Mouse (Mus musculus): ENCODE results near the gene Mrtfa. TPM values are rescaled to one million over a fixed set of nuclear protein-coding genes. Genes with fewer than 3 reads are reported as not detected.
"Not testable (repeated sequence)": the region's sequence is repeated elsewhere in the genome, so short reads cannot be mapped to it uniquely, and the experiment has no call there.

Gene Mrtfa
- total RNA-seq (2021): 10 to 100 TPM in 1 of 2 experiments, 1 to 10 TPM in 1; 8.6 to 10.1 TPM
- long read RNA-seq, experiment 1, full-length matches to known transcripts: 1 of 4 reads
- long read RNA-seq, experiment 1, partial matches to known transcripts: 3 of 4 reads
- long read RNA-seq, experiment 1, other reads (novel, unspliced or antisense): 0 of 4 reads
- long read RNA-seq, experiment 2, full-length matches to known transcripts: 2 of 3 reads
- long read RNA-seq, experiment 2, partial matches to known transcripts: 1 of 3 reads
- long read RNA-seq, experiment 2, other reads (novel, unspliced or antisense): 0 of 3 reads

DNA sequence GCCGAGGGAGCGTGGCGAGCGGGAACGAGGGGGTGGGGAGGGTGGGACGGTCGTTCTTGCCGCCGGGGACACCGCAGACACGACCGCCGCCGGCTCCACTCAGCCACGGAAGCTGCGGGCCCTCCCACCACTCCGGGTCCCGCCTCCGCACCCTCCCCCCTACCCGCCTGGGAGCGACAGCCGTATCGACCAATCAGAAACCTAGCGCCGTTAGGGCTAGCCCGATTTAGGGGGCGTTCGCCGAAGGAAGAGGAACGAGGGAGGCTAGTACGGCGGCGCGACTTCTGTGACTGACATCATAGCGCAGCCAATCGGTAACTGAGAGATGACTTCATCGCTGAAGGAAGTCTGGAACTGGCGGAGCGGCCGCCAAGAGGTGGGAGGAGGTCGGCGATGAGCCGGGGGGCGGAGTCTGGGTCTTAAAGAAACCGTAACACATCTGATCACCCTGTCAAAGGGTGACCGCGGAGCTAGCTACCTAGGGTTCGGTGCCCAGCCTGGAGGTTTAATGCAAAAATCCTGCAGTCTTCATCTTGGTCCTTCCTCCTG is at the start of gene Mrtfa:
Mrtfa (minus strand) TSS at position 128 of the 549 bp plus-strand sequence.
- DNase-seq: peak; percentile 99 to 100

- DNase-seq: no peak
These were observed 49.3 kb upstream of the Mrtfa start for GRCm38 (mm10) chr15:81239794-81240343.

GRCm38 (mm10) chr15:81239261-81239660 is 48.7 kb upstream of the Mrtfa start:
- peak; percentile 36 to 51 for DNase-seq

DNA sequence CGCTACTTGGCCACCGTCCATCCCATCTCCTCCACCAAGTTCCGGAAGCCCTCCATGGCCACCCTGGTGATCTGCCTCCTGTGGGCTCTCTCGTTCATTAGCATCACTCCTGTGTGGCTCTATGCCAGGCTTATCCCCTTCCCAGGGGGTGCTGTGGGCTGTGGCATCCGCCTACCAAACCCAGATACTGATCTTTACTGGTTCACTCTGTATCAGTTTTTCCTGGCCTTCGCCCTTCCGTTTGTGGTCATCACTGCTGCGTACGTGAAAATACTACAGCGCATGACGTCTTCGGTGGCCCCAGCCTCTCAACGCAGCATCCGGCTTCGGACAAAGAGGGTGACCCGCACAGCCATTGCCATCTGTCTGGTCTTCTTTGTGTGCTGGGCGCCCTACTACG is 46.9 kb upstream of the Mrtfa start:
- DNase-seq: no peak

GRCm38 (mm10) chr15:81236062-81236461 is 45.5 kb upstream of the Mrtfa start:
- no peak for DNase-seq

DNA sequence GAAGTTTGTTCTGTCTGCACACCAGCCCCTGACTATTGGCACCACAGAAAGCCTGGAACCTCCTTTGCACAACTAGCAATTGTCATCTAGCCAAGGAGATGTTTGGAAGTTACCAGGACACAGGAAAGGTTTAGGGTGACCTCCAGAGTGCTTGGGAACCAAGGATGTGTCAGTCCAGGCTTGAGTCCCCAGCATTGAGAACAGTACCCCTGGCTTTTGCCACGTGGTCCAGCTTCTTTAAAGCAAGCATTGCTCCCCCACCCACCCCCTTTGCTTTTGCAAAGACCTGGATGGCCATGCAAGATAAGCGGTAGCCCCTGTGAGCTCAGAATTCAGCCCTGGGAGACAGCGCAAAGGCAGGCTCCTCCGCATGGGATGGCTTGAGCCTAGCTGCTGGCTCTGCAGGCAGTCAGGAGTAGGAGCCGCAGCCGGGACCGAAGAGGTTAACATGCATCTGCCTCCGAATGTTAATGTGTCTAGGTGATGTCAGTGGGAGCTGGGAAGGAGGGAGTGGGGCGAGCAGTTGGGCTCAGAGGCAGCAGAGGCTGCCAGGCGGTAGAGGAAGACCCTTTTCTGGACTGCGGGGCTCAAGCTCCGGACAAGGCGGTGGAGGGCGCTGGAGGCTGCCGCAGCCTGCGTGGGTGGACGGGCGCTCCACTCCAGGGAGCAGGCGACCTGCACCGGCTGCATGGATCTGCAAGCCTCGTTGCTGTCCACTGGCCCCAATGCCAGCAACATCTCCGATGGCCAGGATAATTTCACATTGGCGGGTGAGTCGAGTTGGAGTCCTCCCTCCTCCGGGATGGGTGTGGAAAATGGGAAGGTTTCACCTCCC is 44.7 kb upstream of the Mrtfa start, which contains the start of gene Mchr1:
Mchr1 (plus strand) TSS at position 414 of the 835 bp plus-strand sequence.
- peak; percentile 22 to 40 for DNase-seq

DNA sequence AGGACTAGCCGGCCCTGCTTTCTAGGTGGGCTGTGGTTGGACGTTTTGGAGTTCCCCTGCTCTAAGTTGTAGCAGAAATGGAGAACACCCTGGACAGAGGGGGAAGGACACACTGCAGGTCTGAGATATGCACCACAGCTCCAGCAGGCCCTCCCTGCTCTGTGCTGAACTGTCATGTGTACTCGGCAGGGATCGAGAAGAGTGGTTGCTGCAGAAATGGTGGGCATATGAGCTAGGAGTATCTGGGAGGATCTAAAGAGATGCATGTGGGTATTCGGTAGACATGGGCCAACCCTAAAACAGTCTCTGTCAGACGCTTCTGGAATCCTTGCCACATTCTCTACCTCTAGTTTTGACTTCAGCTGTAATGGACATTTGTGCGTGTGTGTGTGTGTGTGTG is 40.8 kb upstream of the Mrtfa start:
- DNase-seq: no peak

DNA sequence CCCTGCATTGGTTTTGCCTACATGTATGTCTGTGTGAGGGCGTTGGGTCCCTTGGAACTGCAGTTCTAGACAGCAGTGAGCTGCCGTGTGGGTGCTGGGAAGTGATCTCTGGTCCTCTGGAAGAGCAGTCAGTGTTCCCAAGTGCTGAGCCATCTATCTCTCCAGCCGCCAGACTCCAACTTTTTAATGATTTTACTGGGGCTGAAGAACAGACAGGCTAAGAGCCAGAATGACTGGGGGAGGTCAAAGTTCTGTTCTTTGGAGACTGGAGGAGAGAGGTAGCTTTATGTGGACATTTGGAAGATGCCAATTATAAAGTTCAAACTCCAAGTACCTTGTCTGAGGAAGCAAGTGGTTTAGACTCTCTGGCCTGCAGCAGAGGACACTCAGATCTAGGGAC is 39.2 kb upstream of the Mrtfa start:
- no peak for DNase-seq

DNA sequence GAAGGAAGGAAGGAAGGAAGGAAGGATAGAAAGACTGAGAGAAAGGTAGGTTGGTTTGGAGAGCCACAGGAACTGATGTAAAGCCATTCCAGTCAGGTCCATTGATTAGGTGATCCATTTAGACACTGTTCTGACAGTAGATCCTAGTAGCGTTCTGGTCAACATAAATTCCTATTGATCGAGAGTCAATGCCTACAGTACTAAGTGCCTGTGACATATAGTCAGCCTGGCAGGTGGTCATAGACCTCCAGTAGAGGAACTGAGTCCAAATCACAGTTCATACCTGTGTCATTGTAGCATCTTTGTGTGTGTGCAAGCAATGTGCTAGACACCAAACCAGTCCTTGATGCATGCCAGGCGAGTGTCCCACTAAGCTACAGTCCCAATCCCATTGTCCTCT is 37.7 kb upstream of the Mrtfa start:
- no peak for DNase-seq

DNA sequence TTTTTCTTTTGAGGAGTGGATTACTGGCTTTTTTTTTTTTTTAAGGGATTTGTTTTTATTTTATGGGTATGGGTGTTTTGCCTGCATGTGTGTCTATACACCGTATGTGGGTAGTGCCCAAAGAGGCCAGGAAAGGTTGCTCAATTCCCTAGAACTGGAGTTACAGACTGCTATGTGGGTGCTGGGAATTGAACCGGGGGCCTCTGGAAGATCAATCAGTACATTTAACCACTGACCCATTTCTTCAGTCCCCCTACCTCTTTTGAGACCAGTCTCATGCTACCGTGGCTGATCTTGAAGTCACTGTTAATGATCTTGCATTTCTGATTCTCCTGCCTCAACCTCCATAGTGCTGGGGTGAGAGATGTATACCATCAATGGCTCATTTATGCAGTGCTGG is 36.7 kb upstream of the Mrtfa start:
- DNase-seq: no peak

GRCm38 (mm10) chr15:81226796-81227195 is 36.2 kb upstream of the Mrtfa start:
- no peak for DNase-seq

DNA sequence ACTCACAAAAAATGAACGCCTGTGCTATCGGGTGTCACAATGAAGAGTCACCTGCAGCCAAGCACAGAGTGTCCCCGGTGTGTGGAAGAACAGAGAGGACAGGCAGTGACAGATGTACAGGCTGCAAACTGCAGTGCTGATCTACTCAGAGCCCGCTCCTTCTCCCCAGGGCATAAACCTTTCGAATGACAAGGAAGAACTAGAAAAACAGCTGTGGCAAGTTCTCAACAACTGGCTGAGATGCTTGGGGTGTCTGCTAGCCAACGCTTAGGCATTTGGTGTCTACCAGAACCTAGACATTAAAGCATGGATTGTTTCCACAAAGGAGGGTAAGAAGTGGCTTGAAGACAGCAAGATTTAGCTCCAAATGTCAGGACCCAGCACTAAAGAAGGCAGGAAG is 35.2 kb upstream of the Mrtfa start:
- no peak for DNase-seq

DNA sequence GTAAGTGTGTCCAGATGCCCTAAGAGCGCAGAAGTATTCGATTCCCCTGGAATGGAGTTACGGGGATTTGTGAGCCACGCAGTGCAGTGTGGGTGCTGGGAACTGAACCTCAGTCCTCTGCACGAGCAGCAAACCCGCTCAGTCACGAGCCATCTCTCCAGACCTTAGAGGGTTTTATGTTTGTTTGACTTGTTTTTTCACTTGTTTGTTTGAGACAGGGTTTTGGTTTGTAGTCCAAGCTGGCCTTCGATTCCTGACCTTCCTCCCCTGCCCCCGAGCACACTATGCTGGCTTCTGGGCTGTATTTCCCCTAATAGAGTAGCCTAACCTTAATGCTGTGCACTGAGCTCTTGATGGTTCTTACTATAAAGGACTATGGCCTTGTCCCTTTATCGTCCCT is 34.5 kb upstream of the Mrtfa start:
- no peak for DNase-seq

DNA sequence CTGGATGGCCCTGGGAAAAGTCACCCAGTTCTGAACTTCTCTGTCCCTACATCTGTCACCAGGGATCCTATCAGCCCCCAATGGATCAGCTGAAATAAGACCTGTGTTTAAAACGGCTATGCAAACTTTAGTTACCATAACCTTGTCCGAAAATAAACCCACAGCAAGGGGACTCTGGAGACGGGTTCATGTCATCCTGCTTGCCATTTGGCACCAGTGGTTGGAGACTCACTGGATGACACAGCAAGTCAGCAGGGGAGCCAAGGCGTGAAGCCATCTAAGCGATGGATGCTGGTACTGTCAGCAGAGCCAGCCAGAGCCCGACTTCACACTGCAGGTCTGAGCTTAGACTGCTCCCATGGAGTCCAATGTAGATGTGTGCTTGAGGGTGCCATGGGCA is 30.9 kb upstream of the Mrtfa start:
- peak in 1 of 2 experiments; percentile 25 for DNase-seq

DNA sequence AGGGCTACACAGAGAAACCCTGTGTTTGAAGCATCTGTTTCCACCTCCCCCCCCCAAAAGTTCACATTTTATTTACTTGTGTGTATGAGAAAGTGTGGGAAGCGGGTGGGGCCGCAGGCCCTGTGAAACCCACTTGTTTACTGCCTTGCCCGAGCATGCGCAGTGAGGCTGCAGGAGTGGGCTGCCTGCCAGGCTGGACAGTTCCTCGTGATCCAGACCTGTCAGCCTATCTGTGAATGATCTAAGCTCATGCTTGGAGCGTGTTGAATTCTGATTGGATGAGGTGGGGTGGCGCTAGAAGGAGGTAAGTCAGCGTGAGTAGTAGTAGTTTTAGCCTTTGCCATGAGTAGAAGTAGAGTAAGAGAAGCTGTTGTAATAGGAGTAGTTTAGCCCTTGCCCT is 29.5 kb upstream of the Mrtfa start:
- not testable (repeated sequence) for DNase-seq

- no peak for DNase-seq
These were observed 28.5 kb upstream of the Mrtfa start for GRCm38 (mm10) chr15:81219054-81219453.

GRCm38 (mm10) chr15:81216906-81217653 is 26.5 kb upstream of the Mrtfa start:
- no peak for DNase-seq

DNA sequence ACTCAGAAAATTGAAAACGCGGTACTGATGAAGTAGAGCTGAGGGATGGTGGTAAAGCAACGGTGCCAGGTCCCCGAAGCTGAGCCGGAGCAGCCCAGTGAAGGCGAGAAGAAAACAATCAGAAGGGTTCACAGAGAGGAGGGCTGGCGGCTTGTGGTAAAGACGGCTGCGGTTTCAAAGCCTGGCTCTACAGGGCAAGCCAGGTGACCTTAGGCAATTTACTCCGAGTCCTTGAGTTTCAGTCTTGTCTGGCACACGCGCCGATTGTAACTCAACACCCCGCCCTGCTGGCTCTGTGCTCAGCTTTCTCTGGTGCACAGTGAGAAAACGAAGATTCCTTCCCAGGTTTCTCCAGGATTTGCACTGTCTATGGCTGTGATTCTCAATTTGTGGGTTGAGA is 22.4 kb upstream of the Mrtfa start:
- peak in 1 of 2 experiments; percentile 29 for DNase-seq

DNA sequence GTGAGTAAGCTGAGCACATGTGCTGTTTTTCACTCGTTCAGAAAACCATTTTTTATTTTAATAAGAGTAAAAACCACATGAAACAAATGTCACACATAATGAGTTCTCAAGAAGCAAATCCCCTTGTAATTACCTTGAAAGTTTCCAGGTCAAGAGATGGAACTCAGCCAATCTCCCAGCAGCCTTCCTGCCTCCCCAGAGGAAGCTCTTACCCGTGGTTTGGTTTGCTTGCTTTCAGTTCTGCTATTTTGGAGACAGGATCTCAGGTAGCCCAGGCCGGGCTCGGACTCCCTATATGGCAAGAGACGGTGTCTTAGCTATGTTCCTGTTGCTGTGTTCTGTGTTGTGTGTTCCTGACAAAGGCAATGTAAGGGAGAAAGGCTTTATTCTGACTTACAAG is 19.9 kb upstream of the Mrtfa start:
- no peak for DNase-seq

GRCm38 (mm10) chr15:81202462-81202861 is 11.9 kb upstream of the Mrtfa start:
- DNase-seq: no peak

DNA sequence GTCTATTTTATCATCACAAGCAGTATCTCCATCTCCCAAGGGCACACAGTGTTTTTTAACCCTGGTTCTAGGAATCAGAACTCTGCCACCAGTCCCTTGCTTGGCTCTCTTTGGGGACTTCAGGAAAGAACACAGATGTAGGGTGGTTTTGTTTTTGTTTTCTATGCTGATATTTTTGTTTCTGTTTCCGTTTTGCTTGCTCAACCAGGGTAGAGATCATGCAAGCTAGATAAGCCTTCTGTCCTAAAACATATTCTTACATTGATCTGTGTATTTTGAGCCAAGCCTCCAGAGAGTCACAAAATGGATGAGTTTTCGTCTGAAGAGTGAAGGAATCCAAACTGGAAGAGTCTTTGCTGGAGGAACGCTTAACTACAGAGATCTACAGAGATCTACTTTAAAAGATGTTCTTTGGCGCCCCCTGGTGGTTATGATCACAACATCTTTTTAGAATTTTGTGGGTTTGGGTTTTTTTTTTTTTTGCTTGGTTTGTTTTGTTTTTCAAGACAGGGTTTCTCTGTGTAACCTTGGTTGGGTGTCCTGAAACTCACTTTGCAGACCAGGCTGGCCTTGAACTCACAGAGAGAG is 8.9 kb upstream of the Mrtfa start:
- DNase-seq: peak; percentile 65 to 87

DNA sequence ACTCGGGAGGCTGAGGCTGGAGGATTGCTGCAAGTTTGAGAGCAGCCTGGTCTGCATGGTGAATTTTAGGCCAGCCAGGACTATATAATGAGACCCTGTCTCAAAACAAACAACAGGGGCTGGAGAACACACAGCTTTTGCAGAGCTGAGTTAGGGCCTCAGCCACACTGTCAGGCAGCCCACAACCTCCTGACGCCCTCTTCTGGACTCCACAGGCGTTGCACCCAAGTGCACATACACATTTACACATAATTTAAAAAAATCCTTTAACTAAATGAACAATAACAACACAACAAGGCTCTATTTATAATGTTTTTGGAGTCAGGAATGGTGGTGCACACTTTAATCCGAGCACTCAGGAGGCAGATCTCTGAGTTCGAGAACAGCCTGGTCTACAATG is 7.9 kb upstream of the Mrtfa start:
- no peak for DNase-seq

All from heart, adult 18-20 months (tissue).